In the genomic region with DNA sequence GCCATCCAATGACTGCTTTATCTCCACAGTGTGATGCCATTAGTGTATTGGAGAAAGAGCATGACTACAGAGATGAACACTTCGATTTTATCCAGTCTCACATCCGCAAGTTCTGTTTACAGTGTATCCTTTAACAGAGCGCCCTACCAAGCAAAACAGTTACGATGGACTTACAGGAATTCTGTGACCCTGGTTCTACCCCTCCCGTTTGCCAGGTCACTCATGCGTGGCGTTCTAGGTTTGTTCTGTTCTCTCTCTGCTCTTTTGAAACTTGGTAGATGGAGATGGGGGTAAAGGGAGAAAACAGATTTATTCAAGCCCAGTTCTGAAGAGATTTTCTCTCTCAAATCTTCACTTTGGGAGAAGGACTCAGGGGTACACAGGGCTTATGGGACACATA, we compare ENCODE assay signal across 22 mouse cellular contexts. TPM values are rescaled to one million over a fixed set of nuclear protein-coding genes. Genes with fewer than 3 reads are reported as not detected.
DNase-seq lines count a peak whose midpoint lies in the region; ATAC-seq and TF ChIP-seq lines count a peak whose summit lies in the region.
"Had no signal": no experiment of that assay in that cellular context is flagged by ENCODE, and none has a peak within 500 bp of the region (broad histone marks: within the 10 kb centered on the region; RNA-seq: fewer than 3 reads in every experiment).

No protein-coding gene starts in this region.

- H3K27me3 ChIP-seq in kidney, adult 2 months (replicated peaks; ENCODE audit: control insufficient read depth, insufficient read depth, low read length): no peaks in the 10 kb centered on the region
- H3K27me3 ChIP-seq in kidney, embryonic 16.5 days (ENCODE audit: insufficient read depth, low read length): no peaks in the 10 kb centered on the region
- no peaks in the 10 kb centered on the region for H3K27me3 ChIP-seq in liver, adult 2 months (ENCODE audit: control insufficient read depth, insufficient read depth, low read length)
- H3K27me3 ChIP-seq in liver, embryonic 11.5 days (replicated peaks; ENCODE audit: control insufficient read depth, insufficient read depth, low read length): no peaks in the 10 kb centered on the region
- H3K27me3 ChIP-seq: embryonic facial prominence, embryonic 12.5 days; embryonic facial prominence, embryonic 15.5 days; hindbrain, embryonic 12.5 days had no signal

- TF ChIP-seq POLR2A in kidney, adult 2 months (IDR thresholded peaks at IDR 0.05; ENCODE audit: low read depth, low read length): no peak
- no peak for TF ChIP-seq POLR2A in liver, adult 2 months (IDR thresholded peaks at IDR 0.05; ENCODE audit: extremely low read depth, insufficient read depth, low read length)

- H3K36me3 ChIP-seq in kidney, adult 2 months (ENCODE audit: control insufficient read depth, insufficient read depth, low read length): no peaks in the 10 kb centered on the region; the same call in none of the 2 replicates
- peaks cover 46% of the 10 kb centered on the region for H3K36me3 ChIP-seq in kidney, embryonic 16.5 days (ENCODE audit: insufficient read depth, low read length)
- peaks cover 39% of the 10 kb centered on the region; the same call in 1 of the 2 replicates for H3K36me3 ChIP-seq in liver, adult 2 months (ENCODE audit: control insufficient read depth, insufficient read depth, low read length)
- H3K36me3 ChIP-seq in liver, embryonic 11.5 days (ENCODE audit: control insufficient read depth, insufficient read depth, low read length): peaks cover 28% of the 10 kb centered on the region

- H3K4me3 ChIP-seq in kidney, adult 2 months (ENCODE audit: insufficient read depth, low read depth, low read length): no peak overlapping the region
- H3K4me3 ChIP-seq in kidney, embryonic 16.5 days (ENCODE audit: low read length): no peak overlapping the region
- no peak overlapping the region for H3K4me3 ChIP-seq in liver, adult 2 months (ENCODE audit: insufficient read depth, low read depth, low read length)
- no peak overlapping the region for H3K4me3 ChIP-seq in liver, embryonic 11.5 days (ENCODE audit: low read depth, low read length)
- H3K4me3 ChIP-seq: embryonic facial prominence, embryonic 12.5 days; embryonic facial prominence, embryonic 15.5 days; gastrocnemius, adult 2 months; hindbrain, embryonic 12.5 days had no signal

- peaks cover 34% of the 10 kb centered on the region for H3K4me1 ChIP-seq in kidney, adult 2 months (ENCODE audit: control insufficient read depth, insufficient read depth, low read length)
- H3K4me1 ChIP-seq in kidney, embryonic 16.5 days (ENCODE audit: insufficient read depth, low read length): peaks cover 13% of the 10 kb centered on the region; the same call in 1 of the 2 replicates
- peaks cover 2% of the 10 kb centered on the region; the same call in 1 of the 2 replicates for H3K4me1 ChIP-seq in liver, adult 2 months (ENCODE audit: control insufficient read depth, insufficient read depth, low read length)
- H3K4me1 ChIP-seq in liver, embryonic 11.5 days (replicated peaks; ENCODE audit: control insufficient read depth, insufficient read depth, low read length): no peaks in the 10 kb centered on the region
- H3K4me1 ChIP-seq: embryonic facial prominence, embryonic 12.5 days; embryonic facial prominence, embryonic 15.5 days; hindbrain, embryonic 12.5 days had no signal

- H3K9me3 ChIP-seq in kidney, embryonic 16.5 days (ENCODE audit: low read length): no peaks in the 10 kb centered on the region
- no peaks in the 10 kb centered on the region for H3K9me3 ChIP-seq in liver, embryonic 11.5 days (ENCODE audit: control insufficient read depth, low read length)
- H3K9me3 ChIP-seq: embryonic facial prominence, embryonic 12.5 days; embryonic facial prominence, embryonic 15.5 days; hindbrain, embryonic 12.5 days had no signal

- peak; percentile 94 for DNase-seq in kidney, adult 2 months
- peak; percentile 70 for DNase-seq in liver, adult 2 months (ENCODE audit: extremely low read depth, low read depth, low spot score)
- DNase-seq in liver, embryonic 11.5 days (ENCODE audit: low spot score): no peak
- peak; percentile 86 to 89 for DNase-seq in kidney, postnatal 36 days
- no peak for DNase-seq in layer of hippocampus, adult 9-11 months
- DNase-seq: adrenal gland, adult 2 months; adrenal gland, postnatal 14 days; cerebellum, adult 11 months; cerebellum, adult 2 months; cerebellum, adult 9-11 months; cerebellum, postnatal 25 days; forebrain, postnatal 0 days; gastrocnemius, adult 2 months; gastrocnemius, postnatal 14 days; heart, adult 11 months had no signal

- H3K9ac ChIP-seq in kidney, embryonic 16.5 days (replicated peaks; ENCODE audit: low read length): no peak overlapping the region
- H3K9ac ChIP-seq in liver, adult 2 months (ENCODE audit: low read depth, low read length): no peak overlapping the region
- H3K9ac ChIP-seq in liver, embryonic 11.5 days (ENCODE audit: low read depth, low read length): no peak overlapping the region; the same call in 1 of the 2 replicates
- H3K9ac ChIP-seq: embryonic facial prominence, embryonic 12.5 days; embryonic facial prominence, embryonic 15.5 days; forebrain, postnatal 0 days; hindbrain, embryonic 12.5 days had no signal

- TF ChIP-seq CTCF in kidney, adult 2 months (conservative IDR thresholded peaks at IDR 0.05; ENCODE audit: insufficient read depth, insufficient read length, low read depth, low read length): no peak
- no peak for TF ChIP-seq CTCF in liver, adult 2 months (IDR thresholded peaks at IDR 0.05; ENCODE audit: low read depth, low read length)

- no peak for ATAC-seq in kidney, embryonic 16.5 days (ENCODE audit: low FRiP score, low TSS enrichment)
- ATAC-seq in liver, embryonic 11.5 days (replicated peaks; ENCODE audit: low FRiP score): no peak
- ATAC-seq: CD4-positive, CD25-positive, alpha-beta regulatory T cell, adult 4 months; forebrain, embryonic 14.5 days; forebrain, postnatal 0 days had no signal

- H3K4me2 ChIP-seq in kidney, embryonic 16.5 days (replicated peaks; ENCODE audit: low read depth, low read length): no peak overlapping the region
- no peak overlapping the region for H3K4me2 ChIP-seq in liver, embryonic 11.5 days
- H3K4me2 ChIP-seq: embryonic facial prominence, embryonic 12.5 days; embryonic facial prominence, embryonic 15.5 days; heart, embryonic 11.5 days; hindbrain, embryonic 12.5 days had no signal

- H3K27ac ChIP-seq in kidney, adult 2 months (ENCODE audit: insufficient read depth, low read depth, low read length): peak overlapping the region; percentile 94
- no peak overlapping the region for H3K27ac ChIP-seq in kidney, embryonic 16.5 days (ENCODE audit: low read length)
- no peak overlapping the region for H3K27ac ChIP-seq in liver, adult 2 months (replicated peaks; ENCODE audit: insufficient read depth, low read depth, low read length)
- H3K27ac ChIP-seq in liver, embryonic 11.5 days (ENCODE audit: low read depth, low read length): no peak overlapping the region
- H3K27ac ChIP-seq: embryonic facial prominence, embryonic 12.5 days; embryonic facial prominence, embryonic 15.5 days; gastrocnemius, adult 2 months; hindbrain, embryonic 12.5 days had no signal

- no peaks in the 10 kb centered on the region for H3K79me2 ChIP-seq in liver, adult 2 months (ENCODE audit: control insufficient read depth, insufficient read depth, low read length)

- 44% methylated on average over 7 of the region's 7 CpGs for WGBS in kidney, adult 2 months
- WGBS in kidney, embryonic 16.5 days: 74% methylated on average over 7 of the region's 7 CpGs
- WGBS in liver, adult 2 months: 93% methylated on average over 7 of the region's 7 CpGs
- WGBS in liver, embryonic 11.5 days: 93% methylated on average over 7 of the region's 7 CpGs

RNA-seq across cellular contexts. Expression of gene Cmtm6, which starts 17.4 kb away (rescaled TPM):
- polyA plus RNA-seq in kidney, adult 2 months (2012; rRNA removed): 68.7 and 70.5 TPM in 2 replicates
- 67.0 and 73.5 TPM in 2 replicates for polyA plus RNA-seq in kidney, embryonic 16.5 days (2015; fragmentation: Nextera tagmentation; extraction: Ambion mirVana)
- 56.0 and 58.8 TPM in 2 replicates for total RNA-seq in liver, adult 2 months (2014; rRNA removed)
- polyA plus RNA-seq in liver, adult 2 months (2012; rRNA removed): 54.7 and 69.0 TPM in 2 replicates
- 36.6 and 40.6 TPM in 2 replicates for polyA plus RNA-seq in liver, embryonic 11.5 days (2014; fragmentation: Nextera tagmentation; extraction: Ambion mirVana)

RNA-seq across cellular contexts. Expression of gene Dync1li1, which starts 24.9 kb away (rescaled TPM):
- 21.3 and 24.6 TPM in 2 replicates for polyA plus RNA-seq in kidney, adult 2 months (2012; rRNA removed)
- polyA plus RNA-seq in kidney, embryonic 16.5 days (2015; fragmentation: Nextera tagmentation; extraction: Ambion mirVana): 45.7 and 61.2 TPM in 2 replicates
- 15.7 and 16.1 TPM in 2 replicates for total RNA-seq in liver, adult 2 months (2014; rRNA removed)
- 4.3 and 4.5 TPM in 2 replicates for polyA plus RNA-seq in liver, adult 2 months (2012; rRNA removed)
- polyA plus RNA-seq in liver, embryonic 11.5 days (2014; fragmentation: Nextera tagmentation; extraction: Ambion mirVana): 47.3 and 51.8 TPM in 2 replicates

Comparison
In these comparisons a context has a peak if more than half of its experiments do, and no peak if none do; other contexts are left out.
1. DNase-seq: peak in kidney, adult 2 months (single experiment), liver, adult 2 months (single experiment) and kidney, postnatal 36 days (2 of 2); none in liver, embryonic 11.5 days (single experiment) and layer of hippocampus, adult 9-11 months (single experiment).